Mouse (Mus musculus): ENCODE results near the gene Cdh11.
"Not testable (repeated sequence)": the region's sequence is repeated elsewhere in the genome, so short reads cannot be mapped to it uniquely, and the experiment has no call there.

DNA sequence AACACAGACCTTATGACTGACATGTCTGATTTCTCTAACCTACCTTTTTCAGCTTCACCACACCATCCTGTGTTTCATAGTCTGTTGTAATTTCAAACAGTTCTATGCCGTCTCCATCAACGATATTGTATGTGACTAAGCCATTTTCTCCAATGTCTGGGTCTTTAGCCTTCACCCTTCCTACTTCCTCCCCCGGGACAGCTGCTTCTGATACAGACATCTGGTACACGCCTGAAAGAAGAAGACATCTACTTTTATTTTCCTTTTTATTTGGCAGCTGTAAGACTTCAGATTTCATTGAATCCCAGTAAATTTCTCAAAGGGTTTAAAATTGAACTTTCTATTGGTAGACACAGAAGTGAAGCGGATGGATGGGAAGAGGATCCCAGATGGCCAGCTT lies 120.9 kb downstream of the Cdh11 start:
- TF ChIP-seq ZNF384 (IDR thresholded peaks at IDR 0.05; ENCODE audit: low read depth, low read length); HCFC1 (IDR thresholded peaks at IDR 0.05; ENCODE audit: borderline replicate concordance, insufficient read depth, low read length); CHD2 (IDR thresholded peaks at IDR 0.05; ENCODE audit: low read depth, low read length): not testable (repeated sequence)
